Mouse (Mus musculus): ENCODE results near the gene Pcdh15. TPM values are rescaled to one million over a fixed set of nuclear protein-coding genes. Genes with fewer than 3 reads are reported as not detected.

Gene Pcdh15
- 0.08 TPM for polyA plus RNA-seq (2012; fragmentation: generic; extraction: Trizol)

DNA sequence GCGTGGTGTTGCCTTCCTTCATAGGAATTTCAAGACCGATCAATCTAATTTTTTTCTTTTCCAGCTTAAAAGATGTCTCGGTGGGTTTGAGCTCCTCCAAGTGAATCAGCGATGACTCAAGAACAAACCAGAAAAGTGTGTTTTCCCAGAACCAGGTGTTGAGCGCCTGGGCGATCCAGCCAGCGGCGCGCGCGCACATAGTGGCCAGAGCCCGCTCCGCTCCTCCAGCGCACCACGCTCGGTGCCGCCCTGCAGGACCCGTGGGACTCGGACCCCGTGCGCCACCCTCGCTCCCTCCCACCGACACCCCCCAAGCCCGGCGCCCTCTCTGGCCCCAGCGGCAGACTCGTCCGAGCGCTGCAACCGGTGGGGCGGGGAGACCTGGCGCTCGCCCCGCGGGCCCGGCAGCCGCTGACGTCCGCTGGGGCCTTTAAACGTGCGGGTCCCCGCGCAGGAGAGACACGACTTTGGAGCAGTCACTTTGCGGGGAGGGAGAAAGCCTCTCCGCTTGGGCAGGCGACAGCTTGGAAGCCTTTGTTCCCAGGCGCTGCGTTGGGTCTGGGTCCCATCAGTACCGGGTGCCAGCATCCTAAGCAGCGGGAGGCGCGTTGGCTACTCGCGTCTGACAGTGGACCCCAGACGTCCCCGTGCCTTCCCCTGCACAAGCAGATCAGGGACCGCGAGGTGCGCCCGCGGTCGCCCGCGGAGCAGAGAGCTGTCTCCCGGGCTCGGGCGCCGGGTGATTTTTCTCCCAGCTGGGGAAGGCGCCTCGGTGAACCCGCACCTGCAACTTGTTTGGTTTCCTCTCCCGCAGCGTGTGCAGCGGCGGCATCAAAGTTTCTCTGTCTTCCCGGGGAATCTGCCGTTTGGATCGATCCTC, at the start of gene Pcdh15:
Gene Pcdh15 (plus strand): TSS at position 377 of the 880 bp plus-strand sequence.
- H3K27me3 ChIP-seq (ENCODE audit: control insufficient read depth, insufficient read depth, insufficient read length), result no peaks in the 10 kb centered on the region
- peak within 1 kb of the TSS; percentile 17 for H3K4me3 ChIP-seq
- no peaks in the 10 kb centered on the region for H3K36me3 ChIP-seq (ENCODE audit: control insufficient read depth, insufficient read depth)
- no peaks in the 10 kb centered on the region for H3K79me2 ChIP-seq (ENCODE audit: control insufficient read depth, insufficient read depth)
- peak within 1 kb of the TSS; percentile 38 for H3ac ChIP-seq (ENCODE audit: control insufficient read depth, insufficient read length)
- H3K4me2 ChIP-seq (ENCODE audit: low read depth), result peak within 1 kb of the TSS; percentile 76
- TF ChIP-seq MAX (IDR thresholded peaks at IDR 0.05; ENCODE audit: low read depth) (no peak), TCF3 (IDR thresholded peaks at IDR 0.05; ENCODE audit: insufficient read length, low read depth) (no peak), POLR2AphosphoS2 (IDR thresholded peaks at IDR 0.05; ENCODE audit: insufficient read length, low read depth) (no peak), REST (IDR thresholded peaks at IDR 0.05; ENCODE audit: insufficient read depth, insufficient read length) (no peak), CEBPB (IDR thresholded peaks at IDR 0.05; ENCODE audit: insufficient read depth, poor library complexity, severe bottlenecking) (no peak), TCF12 (IDR thresholded peaks at IDR 0.05; ENCODE audit: insufficient read depth, poor library complexity, severe bottlenecking) (no peak), USF1 (IDR thresholded peaks at IDR 0.05; ENCODE audit: low read depth) (no peak), MYOG (IDR thresholded peaks at IDR 0.05; ENCODE audit: control insufficient read depth in 1 of 3, insufficient read depth in 1 of 3, insufficient read length in 2 of 3, low read depth in 2 of 3) (no peak), E2F4 (IDR thresholded peaks at IDR 0.05; ENCODE audit: insufficient read depth) (no peak), MYOD1 (IDR thresholded peaks at IDR 0.05; ENCODE audit: control insufficient read depth in 1 of 3, insufficient read length in 2 of 3, low read depth in 2 of 3) (no peak), POLR2A (IDR thresholded peaks at IDR 0.05; ENCODE audit: insufficient read length, low read depth) (no peak), SRF (IDR thresholded peaks at IDR 0.05; ENCODE audit: control insufficient read depth, insufficient read length, low read depth) (no peak)

DNA sequence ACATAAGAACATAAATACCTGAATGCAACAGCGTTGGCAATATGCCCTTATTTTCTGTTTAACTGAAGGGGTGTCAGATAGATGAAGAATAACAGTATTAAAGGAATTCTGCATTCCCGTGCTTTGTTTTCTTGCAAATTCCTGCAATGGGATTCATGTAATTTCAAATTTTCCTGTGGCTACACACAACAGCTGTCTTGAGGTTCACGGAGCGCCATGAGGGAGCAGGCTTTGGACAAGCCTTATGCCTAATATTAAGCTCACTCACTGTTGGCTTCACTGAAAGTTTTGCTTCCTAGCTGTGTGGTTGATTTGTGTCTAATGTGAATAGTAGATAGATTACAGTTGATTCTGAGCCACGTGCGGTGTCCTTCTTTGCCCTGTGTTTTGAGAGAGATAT, 47.1 kb upstream of the Pcdh15 start:
- Histone ChIP-seq H3K79me2 (ENCODE audit: control insufficient read depth, insufficient read depth) (no peaks in the 10 kb centered on the region), H3K27me3 (ENCODE audit: control insufficient read depth, insufficient read depth, insufficient read length) (no peaks in the 10 kb centered on the region), H3K4me3 (no peak overlapping the region), H3K36me3 (ENCODE audit: control insufficient read depth, insufficient read depth) (no peaks in the 10 kb centered on the region), H3ac (ENCODE audit: control insufficient read depth, insufficient read length) (no peak overlapping the region), H3K4me2 (ENCODE audit: low read depth) (no peak overlapping the region)
- TF ChIP-seq MYOG (IDR thresholded peaks at IDR 0.05; ENCODE audit: control insufficient read depth in 1 of 3, insufficient read depth in 1 of 3, insufficient read length in 2 of 3, low read depth in 2 of 3), result peak in 2 of 3 experiments; percentile 50 to 68
- TF ChIP-seq E2F4 (IDR thresholded peaks at IDR 0.05; ENCODE audit: insufficient read depth), result no peak
- TF ChIP-seq MYOD1 (IDR thresholded peaks at IDR 0.05; ENCODE audit: control insufficient read depth in 1 of 3, insufficient read length in 2 of 3, low read depth in 2 of 3), result peak in 2 of 3 experiments; percentile 61 to 63

DNA sequence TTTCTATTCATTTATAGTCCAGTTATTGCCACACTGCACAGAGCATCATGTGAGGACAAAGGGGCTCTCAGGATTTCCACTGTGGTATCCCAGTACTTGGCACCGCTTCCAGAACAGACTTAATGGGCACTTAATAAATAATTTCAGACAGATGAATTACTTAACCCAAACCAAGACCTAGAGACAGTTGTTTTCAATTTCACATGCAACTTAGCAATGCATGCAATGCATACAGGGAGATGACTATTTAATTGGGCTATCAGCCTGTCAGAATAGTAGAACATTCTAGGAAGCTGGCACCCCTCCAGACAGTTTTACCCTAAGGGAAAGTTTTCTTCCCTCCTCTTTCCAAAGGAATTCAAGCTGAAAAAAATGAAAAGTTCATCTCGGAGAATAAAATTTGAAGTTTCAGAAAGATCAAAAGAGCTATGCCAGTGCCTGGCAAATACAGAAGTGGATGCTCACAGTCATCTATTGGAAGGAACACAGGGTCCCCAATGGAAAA, 39.4 kb upstream of the Pcdh15 start:
- Histone ChIP-seq H3K4me2 (ENCODE audit: low read depth) (no peak overlapping the region), H3K36me3 (ENCODE audit: control insufficient read depth, insufficient read depth) (no peaks in the 10 kb centered on the region), H3K4me3 (no peak overlapping the region), H3K27me3 (ENCODE audit: control insufficient read depth, insufficient read depth, insufficient read length) (no peaks in the 10 kb centered on the region), H3ac (ENCODE audit: control insufficient read depth, insufficient read length) (no peak overlapping the region), H3K79me2 (ENCODE audit: control insufficient read depth, insufficient read depth) (no peaks in the 10 kb centered on the region)
- TF ChIP-seq REST (IDR thresholded peaks at IDR 0.05; ENCODE audit: insufficient read depth, insufficient read length) (no peak), SRF (IDR thresholded peaks at IDR 0.05; ENCODE audit: control insufficient read depth, insufficient read length, low read depth) (no peak), MAX (IDR thresholded peaks at IDR 0.05; ENCODE audit: low read depth) (no peak), MYOG (IDR thresholded peaks at IDR 0.05; ENCODE audit: control insufficient read depth in 1 of 3, insufficient read depth in 1 of 3, insufficient read length in 2 of 3, low read depth in 2 of 3) (no peak), TCF3 (IDR thresholded peaks at IDR 0.05; ENCODE audit: insufficient read length, low read depth) (no peak), E2F4 (IDR thresholded peaks at IDR 0.05; ENCODE audit: insufficient read depth) (no peak), POLR2AphosphoS2 (IDR thresholded peaks at IDR 0.05; ENCODE audit: insufficient read length, low read depth) (no peak), MYOD1 (IDR thresholded peaks at IDR 0.05; ENCODE audit: control insufficient read depth in 1 of 3, insufficient read length in 2 of 3, low read depth in 2 of 3) (no peak), USF1 (IDR thresholded peaks at IDR 0.05; ENCODE audit: low read depth) (no peak)

DNA sequence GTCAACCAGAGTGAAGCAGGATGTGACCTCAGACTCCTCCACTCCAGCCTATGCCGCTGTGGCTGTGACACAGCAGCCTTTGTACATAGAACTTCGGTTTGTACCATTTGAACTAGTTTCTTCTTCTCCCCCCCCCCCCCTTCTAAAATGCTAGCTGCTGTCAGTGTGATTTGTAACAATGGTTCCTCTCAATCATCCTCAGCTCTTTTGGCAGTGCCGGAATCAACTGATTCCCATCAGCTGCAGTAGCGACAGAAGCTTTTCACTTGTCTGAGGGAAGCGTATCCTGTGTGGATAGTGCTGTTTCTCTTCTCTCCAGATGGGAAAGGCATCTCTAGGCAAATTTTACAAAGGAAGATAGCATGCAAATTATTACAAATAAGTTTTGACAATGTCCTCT, 12.4 kb upstream of the Pcdh15 start:
- no peak overlapping the region for H3ac ChIP-seq (ENCODE audit: control insufficient read depth, insufficient read length)
- H3K4me3 ChIP-seq, result no peak overlapping the region
- no peaks in the 10 kb centered on the region for H3K36me3 ChIP-seq (ENCODE audit: control insufficient read depth, insufficient read depth)
- H3K27me3 ChIP-seq (ENCODE audit: control insufficient read depth, insufficient read depth, insufficient read length), result no peaks in the 10 kb centered on the region
- TF ChIP-seq POLR2A (IDR thresholded peaks at IDR 0.05; ENCODE audit: insufficient read length, low read depth), result no peak
- no peak for TF ChIP-seq USF1 (IDR thresholded peaks at IDR 0.05; ENCODE audit: low read depth)
- TF ChIP-seq E2F4 (IDR thresholded peaks at IDR 0.05; ENCODE audit: insufficient read depth), result no peak
- no peak for TF ChIP-seq TCF12 (IDR thresholded peaks at IDR 0.05; ENCODE audit: insufficient read depth, poor library complexity, severe bottlenecking)
- no peak for TF ChIP-seq TCF3 (IDR thresholded peaks at IDR 0.05; ENCODE audit: insufficient read length, low read depth)
- TF ChIP-seq SRF (IDR thresholded peaks at IDR 0.05; ENCODE audit: control insufficient read depth, insufficient read length, low read depth), result no peak
- no peak for TF ChIP-seq POLR2AphosphoS2 (IDR thresholded peaks at IDR 0.05; ENCODE audit: insufficient read length, low read depth)
- TF ChIP-seq CEBPB (IDR thresholded peaks at IDR 0.05; ENCODE audit: insufficient read depth, poor library complexity, severe bottlenecking), result no peak
- TF ChIP-seq MYOG (IDR thresholded peaks at IDR 0.05; ENCODE audit: control insufficient read depth in 1 of 3, insufficient read depth in 1 of 3, insufficient read length in 2 of 3, low read depth in 2 of 3), result no peak
- no peak for TF ChIP-seq REST (IDR thresholded peaks at IDR 0.05; ENCODE audit: insufficient read depth, insufficient read length)
- no peak for TF ChIP-seq MAX (IDR thresholded peaks at IDR 0.05; ENCODE audit: low read depth)
- no peak overlapping the region for H3K4me2 ChIP-seq (ENCODE audit: low read depth)
- no peaks in the 10 kb centered on the region for H3K79me2 ChIP-seq (ENCODE audit: control insufficient read depth, insufficient read depth)
